Mouse (Mus musculus) neural tube, embryonic 13.5 days (tissue): ENCODE measurements around the gene Rpp14. TPM values are rescaled to one million over a fixed set of nuclear protein-coding genes. Genes with fewer than 3 reads are reported as not detected.
"Not testable (repeated sequence)": the region's sequence is repeated elsewhere in the genome, so short reads cannot be mapped to it uniquely, and the experiment has no call there.

Experiments
- ATAC-seq: fragments of 200-750 bp; cut with Nextera tagmentation; 2 replicates; pipeline ENCODE4 v1.8.0; 2017; ENCODE audit warnings: low read depth, mild to moderate bottlenecking, moderate TSS enrichment, moderate library complexity
- H3K27ac ChIP-seq: fragments of 300-500 bp; sonication (generic); replicated peaks from 2 replicates; pipeline ENCODE4 v1.5.1; 2015; ENCODE audit warnings: moderate library complexity, mild to moderate bottlenecking, inconsistent platforms
- H3K27me3 ChIP-seq: fragments of 300-500 bp; sonication (generic); 2 replicates; pipeline ENCODE4 v1.6.1; 2015; ENCODE audit warnings: mild to moderate bottlenecking, inconsistent platforms
- H3K36me3 ChIP-seq: fragments of 300-500 bp; sonication (generic); 2 replicates; pipeline ENCODE4 v1.6.1; 2015; ENCODE audit warnings: mild to moderate bottlenecking, inconsistent platforms
- H3K4me1 ChIP-seq: fragments of 300-500 bp; sonication (generic); replicated peaks from 2 replicates; pipeline ENCODE4 v1.6.1; 2015; ENCODE audit warnings: inconsistent platforms
- H3K4me2 ChIP-seq: fragments of 300-500 bp; sonication (generic); 2 replicates; pipeline ENCODE4 v1.6.1; 2015; ENCODE audit warnings: inconsistent platforms, mild to moderate bottlenecking, moderate library complexity
- H3K4me3 ChIP-seq: fragments of 300-500 bp; sonication (generic); 2 replicates; pipeline ENCODE4 v1.5.1; 2015; ENCODE audit warnings: mild to moderate bottlenecking, inconsistent platforms
- H3K9ac ChIP-seq: fragments of 300-500 bp; sonication (generic); 2 replicates; pipeline ENCODE4 v1.6.1; 2015; ENCODE audit warnings: moderate library complexity, mild to moderate bottlenecking, inconsistent platforms
- H3K9me3 ChIP-seq: fragments of 300-500 bp; sonication (generic); 2 replicates; pipeline ENCODE4 v1.6.1; 2016; ENCODE audit warnings: inconsistent platforms
- WGBS: fragments of 180-500 bp; shearing (Covaris S2); methylation state at CpG from one replicate; pipeline ENCODE4 v1.1.7; 2015; 5-methylcytosine and 5-hydroxymethylcytosine counted together
- polyA plus RNA-seq: library from polyadenylated mRNA; unstranded; fragments of >200 nt; fragmentation: Nextera tagmentation; extraction: Ambion mirVana; gene quantifications from 2 replicates; pipeline ENCODE4 v1.2.1, GENCODE M21; 2015

Rpp14 gene
- polyA plus RNA-seq, 1 experiment from 2014 or later, result 50.0 TPM

GRCm38 (mm10) chr14:8123141-8123540, 43.0 kb downstream of the Rpp14 start:
- Histone ChIP-seq H3K27me3 (no peaks in the 10 kb centered on the region), H3K36me3 (peaks cover 57% of the 10 kb centered on the region), H3K4me1 (no peaks in the 10 kb centered on the region), H3K4me3 (no peak overlapping the region), H3K27ac (no peak overlapping the region), H3K9ac (no peak overlapping the region), H3K4me2 (no peak overlapping the region), H3K9me3 (no peaks in the 10 kb centered on the region)
- no peak for ATAC-seq
- 94% methylated on average over 7 of the region's 7 CpGs for WGBS

- H3K27ac ChIP-seq, H3K27me3 ChIP-seq, H3K4me3 ChIP-seq, H3K9me3 ChIP-seq, H3K9ac ChIP-seq, H3K4me1 ChIP-seq, H3K4me2 ChIP-seq, ATAC-seq: not testable (repeated sequence)
- WGBS, result 95% methylated on average over 10 of the region's 10 CpGs
- H3K36me3 ChIP-seq, result peaks cover 57% of the 10 kb centered on the region
These were observed 43.4 kb downstream of the Rpp14 start for GRCm38 (mm10) chr14:8123611-8124010.

- ATAC-seq, result no peak
- H3K36me3 ChIP-seq, result peaks cover 57% of the 10 kb centered on the region
- no peak overlapping the region for H3K27ac ChIP-seq
- H3K4me3 ChIP-seq, result no peak overlapping the region
- H3K9ac ChIP-seq, result no peak overlapping the region
- H3K9me3 ChIP-seq, result no peaks in the 10 kb centered on the region
- WGBS, result 90% methylated on average over 7 of the region's 7 CpGs
- no peaks in the 10 kb centered on the region for H3K4me1 ChIP-seq
- no peaks in the 10 kb centered on the region for H3K27me3 ChIP-seq
- H3K4me2 ChIP-seq, result no peak overlapping the region
These were observed 44.1 kb downstream of the Rpp14 start for GRCm38 (mm10) chr14:8124046-8124881.

GRCm38 (mm10) chr14:8127971-8128370, 47.8 kb downstream of the Rpp14 start:
- H3K36me3 ChIP-seq, result peaks cover 59% of the 10 kb centered on the region
- H3K27me3 ChIP-seq, result no peaks in the 10 kb centered on the region
- H3K9ac ChIP-seq, result no peak overlapping the region
- no peaks in the 10 kb centered on the region for H3K4me1 ChIP-seq
- no peak overlapping the region for H3K27ac ChIP-seq
- H3K4me2 ChIP-seq, result no peak overlapping the region
- 77% methylated on average over 5 of the region's 5 CpGs for WGBS
- H3K4me3 ChIP-seq, result no peak overlapping the region
- no peak for ATAC-seq
- no peaks in the 10 kb centered on the region for H3K9me3 ChIP-seq

DNA sequence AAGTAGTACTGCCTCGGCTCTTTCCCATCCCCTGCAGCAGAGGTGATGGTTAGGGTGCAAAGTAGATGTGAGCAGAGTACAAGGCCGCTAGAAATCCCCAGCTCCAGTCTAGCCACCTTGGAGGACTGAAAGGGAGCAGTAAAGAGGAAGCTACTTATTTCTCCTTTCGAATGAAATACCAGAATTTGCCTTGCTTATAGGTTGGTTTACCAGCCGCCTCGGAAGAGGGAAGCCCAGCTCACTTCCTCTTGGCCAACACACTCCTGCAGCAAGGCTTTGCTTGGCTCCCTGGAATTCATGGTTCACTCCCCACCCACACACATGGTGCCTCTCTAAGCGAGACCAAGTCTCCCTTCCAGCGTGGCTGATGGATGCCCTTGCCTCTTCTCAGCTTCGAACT, 52.6 kb downstream of the Rpp14 start:
- Histone ChIP-seq H3K4me3 (no peak overlapping the region), H3K4me1 (no peaks in the 10 kb centered on the region), H3K27me3 (no peaks in the 10 kb centered on the region), H3K9me3 (no peaks in the 10 kb centered on the region), H3K27ac (no peak overlapping the region), H3K9ac (no peak overlapping the region), H3K4me2 (no peak overlapping the region), H3K36me3 (peaks cover 46% of the 10 kb centered on the region)
- ATAC-seq, result no peak
- 87% methylated on average over 8 of the region's 8 CpGs for WGBS

DNA sequence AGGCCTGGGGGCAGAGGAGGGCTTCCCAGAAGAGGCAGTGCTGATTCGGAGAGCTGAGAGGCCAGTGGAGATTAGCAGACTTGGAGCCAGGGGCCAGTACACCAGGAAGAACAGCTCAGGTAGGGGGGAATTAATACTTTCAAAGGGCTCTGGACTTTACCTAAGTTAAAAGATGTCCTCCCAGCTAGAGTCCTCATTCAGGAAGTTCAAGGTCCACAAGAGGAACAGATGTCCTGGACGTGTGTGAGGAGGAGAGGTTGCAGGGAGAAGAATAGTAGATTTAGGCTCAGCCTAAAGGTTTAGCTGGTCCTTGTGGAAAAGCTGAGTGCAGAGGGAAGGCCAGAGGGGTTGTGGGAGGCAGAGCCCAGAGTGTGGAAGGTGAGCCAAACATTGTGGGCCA, 54.1 kb downstream of the Rpp14 start:
- Histone ChIP-seq H3K9me3 (no peaks in the 10 kb centered on the region), H3K36me3 (peaks cover 59% of the 10 kb centered on the region), H3K4me2 (no peak overlapping the region), H3K27ac (no peak overlapping the region), H3K4me1 (no peaks in the 10 kb centered on the region), H3K4me3 (no peak overlapping the region), H3K27me3 (no peaks in the 10 kb centered on the region), H3K9ac (no peak overlapping the region)
- ATAC-seq, result no peak
- 84% methylated on average over 2 of the region's 2 CpGs for WGBS

DNA sequence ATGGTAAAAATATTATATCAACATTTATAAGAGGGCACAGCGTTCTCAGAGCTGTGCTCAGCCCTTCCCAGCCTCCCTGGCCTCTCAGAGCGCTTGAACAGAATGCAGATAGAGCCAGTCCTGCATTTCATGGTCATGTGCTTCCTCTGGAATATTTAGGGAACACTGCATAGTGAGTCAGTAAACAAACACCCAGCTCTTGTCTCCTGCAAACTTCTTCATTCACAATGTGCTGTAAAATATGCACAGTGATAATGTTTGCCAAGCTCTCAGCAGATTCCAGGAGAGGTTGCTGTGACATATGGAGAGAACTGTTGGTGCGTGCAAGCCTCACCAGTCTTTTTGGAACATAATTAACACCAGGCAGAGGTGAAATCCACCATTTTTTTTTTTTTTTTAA, 55.0 kb downstream of the Rpp14 start:
- 81% methylated on average over 3 of the region's 3 CpGs for WGBS
- peaks cover 68% of the 10 kb centered on the region for H3K36me3 ChIP-seq
- H3K4me3 ChIP-seq, result no peak overlapping the region
- no peaks in the 10 kb centered on the region for H3K27me3 ChIP-seq
- no peaks in the 10 kb centered on the region for H3K4me1 ChIP-seq
- 0 out of 2 replicates have a peak, but pooled peaks have one; percentile 23 for ATAC-seq
- no peak overlapping the region for H3K4me2 ChIP-seq
- H3K27ac ChIP-seq, result no peak overlapping the region
- H3K9ac ChIP-seq, result no peak overlapping the region
- H3K9me3 ChIP-seq, result no peaks in the 10 kb centered on the region

DNA sequence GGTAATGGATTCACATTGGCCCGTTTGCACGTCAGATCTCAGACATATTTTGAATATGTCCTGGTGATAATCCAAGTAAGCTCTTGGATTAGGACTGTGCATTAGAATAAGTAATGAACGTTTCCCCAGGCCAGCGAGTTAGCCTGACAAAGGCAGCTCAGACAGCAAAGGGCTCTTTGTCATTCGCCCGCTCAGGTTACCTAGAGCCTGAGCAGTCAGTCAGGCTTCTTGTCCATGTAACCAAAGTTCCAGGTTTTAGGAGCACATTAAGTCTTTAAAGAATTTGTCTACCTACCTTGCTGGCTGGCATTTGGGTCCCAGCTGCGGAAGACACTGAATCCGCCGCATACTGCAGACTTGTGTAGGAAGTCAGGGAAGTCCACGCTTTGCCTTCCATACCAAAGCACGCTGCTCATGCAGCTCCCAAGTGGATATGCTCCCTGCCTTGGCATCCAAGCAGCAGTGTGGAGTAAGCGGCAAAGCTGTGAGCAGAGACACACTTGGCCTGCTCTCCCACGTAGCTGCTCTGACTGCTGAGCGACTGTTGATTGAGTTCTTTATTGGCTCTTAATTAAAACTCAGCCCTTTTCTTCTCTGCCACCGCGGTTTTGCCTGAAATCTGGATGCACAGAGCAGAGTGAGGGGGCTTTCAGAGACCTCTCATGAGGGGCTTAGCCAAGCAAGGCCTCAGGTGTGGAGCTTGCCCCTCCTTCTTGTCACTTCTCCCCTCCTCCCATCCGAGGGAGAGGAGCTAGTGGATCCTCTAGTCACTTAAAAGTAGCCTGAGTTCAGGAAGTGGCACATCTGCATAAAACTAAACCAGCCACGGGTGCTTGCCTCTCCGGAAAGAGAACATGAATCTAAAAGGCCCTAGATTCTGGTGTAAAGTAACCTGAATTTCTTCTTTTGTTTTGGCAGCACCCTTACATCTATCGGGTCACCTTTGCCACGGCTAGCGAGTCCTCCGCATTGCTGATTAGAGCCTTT, 59.9 kb downstream of the Rpp14 start:
- 61% methylated on average over 23 of the region's 23 CpGs for WGBS
- no peak for ATAC-seq
- H3K27ac ChIP-seq, result no peak overlapping the region

DNA sequence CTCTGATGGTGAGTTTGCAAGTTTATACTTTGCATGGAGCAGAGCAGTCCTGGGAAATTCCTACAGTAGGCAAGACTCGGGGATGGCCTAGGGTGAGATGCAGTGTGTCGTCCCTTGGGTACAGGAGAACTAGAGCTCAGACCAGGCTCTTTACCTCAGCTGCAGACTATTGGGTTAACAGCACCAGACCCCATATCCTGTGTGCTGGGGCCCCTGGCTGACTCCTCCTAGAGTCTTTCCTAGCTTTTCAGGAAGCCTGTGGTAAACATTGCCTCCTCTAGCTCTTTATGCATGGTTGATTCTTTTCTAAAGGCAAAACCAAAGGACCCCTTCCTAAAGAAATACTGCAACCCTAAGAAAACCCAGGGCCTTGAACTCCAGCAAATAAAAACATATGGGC, 61.0 kb downstream of the Rpp14 start:
- Histone ChIP-seq H3K4me2 (no peak overlapping the region), H3K36me3 (peaks cover 90% of the 10 kb centered on the region), H3K9ac (no peak overlapping the region), H3K9me3 (no peaks in the 10 kb centered on the region), H3K4me1 (no peaks in the 10 kb centered on the region), H3K27me3 (no peaks in the 10 kb centered on the region), H3K4me3 (no peak overlapping the region), H3K27ac (no peak overlapping the region)
- ATAC-seq, result no peak
- 68% methylated on average over 2 of the region's 2 CpGs for WGBS

More for the DNA sequence above, 59.9 kb downstream of the Rpp14 start:
- H3K4me1 ChIP-seq, result no peaks in the 10 kb centered on the region
- H3K4me3 ChIP-seq, result no peak overlapping the region
- no peaks in the 10 kb centered on the region for H3K9me3 ChIP-seq
- no peak overlapping the region for H3K4me2 ChIP-seq
- peaks cover 83% of the 10 kb centered on the region for H3K36me3 ChIP-seq
- no peaks in the 10 kb centered on the region for H3K27me3 ChIP-seq
- no peak overlapping the region for H3K9ac ChIP-seq

Other genes with a start within 250 kb of the Rpp14 start
- 0.31 TPM in 1 of 2 replicates, not detected in the other for gene Gm45521, start 123.1 kb upstream of the Rpp14 start, polyA plus RNA-seq
- gene Dnase1l3, start 85.8 kb upstream of the Rpp14 start, polyA plus RNA-seq, result 0.06 and 0.12 TPM in 2 replicates
- gene Abhd6, start 77.5 kb upstream of the Rpp14 start, polyA plus RNA-seq, result 26.5 and 28.1 TPM in 2 replicates
- 64.3 and 67.8 TPM in 2 replicates for gene Pxk, start 17.8 kb downstream of the Rpp14 start, polyA plus RNA-seq
- 259 and 285 TPM in 2 replicates for gene Pdhb, start 92.7 kb downstream of the Rpp14 start, polyA plus RNA-seq
- gene Kctd6, start 133.8 kb downstream of the Rpp14 start, polyA plus RNA-seq, result 14.5 and 18.7 TPM in 2 replicates
- gene Acox2, start 179.0 kb downstream of the Rpp14 start, polyA plus RNA-seq, result 0.36 TPM in 1 of 2 replicates, not detected in the other
- gene Fam107a, start 237.7 kb downstream of the Rpp14 start, polyA plus RNA-seq, result 0.84 and 0.91 TPM in 2 replicates